Mouse (Mus musculus) midbrain, embryonic 14.5 days (tissue): Measurements from ENCODE around the gene Rhcg. TPM values are rescaled to one million over a fixed set of nuclear protein-coding genes. Genes with fewer than 3 reads are reported as not detected.
A peak's percentile ranks its signal among the peaks of the same experiment; 100 is the strongest.

Experiments used
- ATAC-seq: fragments of 200-750 bp; cut with Nextera tagmentation; 2 replicates; pipeline ENCODE4 v1.8.0; 2017; ENCODE audit warnings: moderate number of reproducible peaks, moderate library complexity; ENCODE audit not compliant: low FRiP score, low TSS enrichment
- DNase-seq: peaks from one replicate; pipeline ENCODE4 v3.0.0-alpha.2; 2015
- H3K27ac ChIP-seq: fragments of 300-500 bp; sonication (generic); replicated peaks from 2 replicates; pipeline ENCODE4 v1.5.1; 2014; ENCODE audit warnings: mild to moderate bottlenecking, low read depth, low read length, moderate library complexity
- H3K27me3 ChIP-seq: fragments of 300-500 bp; sonication (generic); 2 replicates; pipeline ENCODE4 v1.6.1; 2014; ENCODE audit warnings: low read length, control low read depth, mixed read lengths; ENCODE audit not compliant: control insufficient read depth, insufficient read depth
- H3K36me3 ChIP-seq: fragments of 300-500 bp; sonication (generic); 2 replicates; pipeline ENCODE4 v1.6.1; 2014; ENCODE audit warnings: low read length, control low read depth; ENCODE audit not compliant: control insufficient read depth, insufficient read depth
- H3K4me1 ChIP-seq: fragments of 300-500 bp; sonication (generic); 2 replicates; pipeline ENCODE4 v1.6.1; 2014; ENCODE audit warnings: mild to moderate bottlenecking, antibody characterized with exemption, low read length, control low read depth; ENCODE audit not compliant: control insufficient read depth, insufficient read depth
- H3K4me2 ChIP-seq: fragments of 300-500 bp; sonication (generic); 2 replicates; pipeline ENCODE4 v1.6.1; 2014; ENCODE audit warnings: mild to moderate bottlenecking, low read length, moderate library complexity
- H3K4me3 ChIP-seq: fragments of 300-500 bp; sonication (generic); replicated peaks from 2 replicates; pipeline ENCODE4 v1.5.1; 2014; ENCODE audit warnings: low read depth, low read length
- H3K9ac ChIP-seq: fragments of 300-500 bp; sonication (generic); replicated peaks from 2 replicates; pipeline ENCODE4 v1.6.1; 2014; ENCODE audit warnings: mild to moderate bottlenecking, low read length, moderate library complexity
- H3K9me3 ChIP-seq: fragments of 300-500 bp; sonication (generic); 2 replicates; pipeline ENCODE4 v1.6.1; 2016; ENCODE audit warnings: low read length, control low read depth, mixed read lengths; ENCODE audit not compliant: control insufficient read depth
- WGBS: fragments of 180-500 bp; shearing (Covaris S2); extraction: QIAGEN DNeasy Blood & Tissue Kit; methylation state at CpG from one replicate; pipeline ENCODE4 v1.1.7; 2014; 5-methylcytosine and 5-hydroxymethylcytosine counted together
- polyA plus RNA-seq: library from polyadenylated mRNA; unstranded; fragments of >200 nt; fragmentation: Nextera tagmentation; extraction: Ambion mirVana; gene quantifications from 2 replicates; pipeline ENCODE4 v1.2.1, GENCODE M21; 2014

Rhcg gene
- polyA plus RNA-seq, 1 experiment from 2014 or later: 3.1 TPM

DNA sequence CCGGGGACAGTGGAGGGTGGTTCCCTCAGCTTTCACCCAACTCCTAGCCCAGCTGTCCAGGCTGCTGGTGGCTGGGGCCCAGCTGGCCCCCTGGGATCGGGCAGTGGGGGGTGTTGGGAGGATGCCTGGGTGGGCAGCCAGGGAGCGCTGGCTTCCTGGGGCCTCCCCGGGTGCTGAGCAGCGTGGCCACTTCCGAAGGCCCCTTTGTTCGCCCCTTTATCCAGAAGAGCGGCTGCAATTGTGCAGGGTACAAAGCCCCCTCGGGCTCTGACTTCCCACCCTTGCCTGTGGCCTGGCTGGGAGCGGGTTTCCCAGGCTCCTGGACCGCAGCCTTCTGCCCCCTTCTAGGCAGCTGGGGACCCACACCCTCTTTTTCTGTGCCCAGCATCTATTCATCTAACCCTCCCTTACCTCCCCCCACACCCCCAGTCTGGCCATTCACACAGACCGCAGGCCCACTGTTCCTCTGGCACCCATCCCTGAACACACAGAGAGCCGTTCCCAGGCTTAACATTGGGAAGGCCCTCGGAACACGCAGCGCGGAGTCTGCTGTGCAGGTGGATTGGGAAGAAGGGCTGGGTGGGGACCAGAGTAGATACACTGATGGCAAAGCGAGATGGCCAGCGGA, 45.2 kb downstream of the Rhcg start:
- DNase-seq (peak; percentile 67), ATAC-seq (peak; percentile 71)
- peak overlapping the region; percentile 49; the same call in 1 of the 2 replicates for H3K27ac ChIP-seq
- WGBS: 28% methylated on average over 18 of the region's 19 CpGs
- H3K36me3 ChIP-seq: no peaks in the 10 kb centered on the region
- H3K9ac ChIP-seq: no peak overlapping the region; the same call in 1 of the 2 replicates
- no peak overlapping the region for H3K4me3 ChIP-seq
- H3K4me2 ChIP-seq: no peak overlapping the region
- H3K9me3 ChIP-seq: no peaks in the 10 kb centered on the region
- peaks cover 3% of the 10 kb centered on the region for H3K27me3 ChIP-seq
- peaks cover 5% of the 10 kb centered on the region for H3K4me1 ChIP-seq

DNA sequence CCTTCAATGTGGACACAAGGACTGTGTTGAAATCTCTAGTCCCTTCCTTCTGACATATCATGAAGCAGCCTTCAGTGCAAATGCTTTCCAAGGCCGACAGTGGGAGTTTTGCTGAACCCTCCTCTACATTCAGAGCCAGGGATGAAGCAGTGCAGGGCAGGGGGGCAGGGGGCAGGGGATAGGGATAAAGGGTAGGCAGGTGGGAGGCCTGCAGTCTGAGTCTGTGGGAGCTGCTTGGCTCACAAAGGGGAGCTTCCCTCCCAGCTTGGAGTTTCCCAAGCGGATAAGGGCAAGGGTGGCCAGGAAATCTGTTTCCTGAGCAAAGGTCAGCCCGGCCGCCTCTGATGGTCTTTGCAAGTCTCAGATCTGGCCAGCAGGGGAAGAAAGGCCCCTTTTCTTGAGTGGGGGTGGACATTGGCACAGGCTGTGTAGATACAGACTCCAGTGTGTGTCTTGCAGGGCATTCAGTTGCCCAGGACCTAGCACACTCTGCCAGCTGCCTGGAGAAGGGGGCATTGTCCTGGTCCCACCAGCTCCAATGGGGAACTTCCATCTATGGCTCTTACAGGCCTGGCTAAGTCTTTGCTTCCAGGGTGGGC, 48.4 kb downstream of the Rhcg start:
- H3K36me3 ChIP-seq: no peaks in the 10 kb centered on the region
- no peak for DNase-seq
- no peaks in the 10 kb centered on the region for H3K4me1 ChIP-seq
- no peak for ATAC-seq
- no peak overlapping the region for H3K4me3 ChIP-seq
- H3K9ac ChIP-seq: no peak overlapping the region
- H3K27ac ChIP-seq: no peak overlapping the region
- 35% methylated on average over 4 of the region's 4 CpGs for WGBS
- no peaks in the 10 kb centered on the region for H3K9me3 ChIP-seq
- no peak overlapping the region for H3K4me2 ChIP-seq
- H3K27me3 ChIP-seq: peaks cover 4% of the 10 kb centered on the region; the same call in 1 of the 2 replicates

DNA sequence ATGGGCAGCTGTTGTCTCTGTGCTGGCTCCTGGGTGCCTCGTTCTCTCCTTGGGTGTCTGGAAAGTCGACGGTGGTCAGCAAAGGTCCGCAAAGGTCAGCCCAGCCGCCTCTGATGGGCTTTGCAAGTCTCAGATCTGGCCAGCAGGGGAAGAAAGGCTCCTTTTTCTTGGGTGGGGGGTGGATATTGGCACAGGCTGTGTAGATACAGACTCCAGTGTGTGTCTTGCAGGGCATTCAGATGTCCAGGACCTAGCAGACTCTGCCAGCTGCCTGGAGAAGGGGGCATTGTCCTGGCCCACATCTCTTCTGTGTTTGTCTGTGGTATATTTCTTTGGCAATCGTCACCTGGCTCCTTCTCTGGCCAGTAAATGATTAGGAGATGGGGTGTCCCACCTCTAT, 49.2 kb downstream of the Rhcg start:
- Histone ChIP-seq H3K27me3 (peaks cover 4% of the 10 kb centered on the region; the same call in 1 of the 2 replicates), H3K4me1 (no peaks in the 10 kb centered on the region), H3K27ac (no peak overlapping the region), H3K4me2 (no peak overlapping the region), H3K9ac (no peak overlapping the region), H3K36me3 (no peaks in the 10 kb centered on the region), H3K4me3 (no peak overlapping the region), H3K9me3 (no peaks in the 10 kb centered on the region)
- ATAC-seq (no peak), DNase-seq (no peak)
- WGBS: 73% methylated on average over 6 of the region's 6 CpGs

DNA sequence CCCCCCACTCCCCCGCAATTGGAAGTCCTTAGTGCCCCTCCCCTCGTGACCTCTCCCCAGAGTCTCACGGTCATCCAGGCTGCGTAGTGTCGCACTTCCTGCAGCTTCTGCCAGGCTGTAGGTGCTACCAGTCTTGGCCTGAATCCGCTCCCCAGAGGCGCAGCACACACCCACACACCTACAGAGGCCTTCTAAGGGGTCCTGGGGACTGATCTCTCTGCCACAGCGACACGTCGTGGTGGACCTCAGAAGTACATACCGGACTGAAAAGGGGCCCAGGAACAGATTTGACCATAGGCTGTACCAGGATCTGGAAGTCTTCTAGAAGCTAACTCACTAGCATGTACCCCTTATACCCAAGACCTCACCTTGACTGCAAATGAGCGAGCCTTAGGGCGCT, 53.8 kb downstream of the Rhcg start:
- Histone ChIP-seq H3K9me3 (no peaks in the 10 kb centered on the region), H3K9ac (no peak overlapping the region), H3K4me3 (no peak overlapping the region), H3K27ac (no peak overlapping the region), H3K4me1 (no peaks in the 10 kb centered on the region), H3K27me3 (0 out of 2 replicates have a peak, but pooled peaks cover 4% of the 10 kb centered on the region), H3K36me3 (no peaks in the 10 kb centered on the region), H3K4me2 (no peak overlapping the region)
- ATAC-seq (no peak), DNase-seq (no peak)
- 27% methylated on average over 13 of the region's 13 CpGs for WGBS

DNA sequence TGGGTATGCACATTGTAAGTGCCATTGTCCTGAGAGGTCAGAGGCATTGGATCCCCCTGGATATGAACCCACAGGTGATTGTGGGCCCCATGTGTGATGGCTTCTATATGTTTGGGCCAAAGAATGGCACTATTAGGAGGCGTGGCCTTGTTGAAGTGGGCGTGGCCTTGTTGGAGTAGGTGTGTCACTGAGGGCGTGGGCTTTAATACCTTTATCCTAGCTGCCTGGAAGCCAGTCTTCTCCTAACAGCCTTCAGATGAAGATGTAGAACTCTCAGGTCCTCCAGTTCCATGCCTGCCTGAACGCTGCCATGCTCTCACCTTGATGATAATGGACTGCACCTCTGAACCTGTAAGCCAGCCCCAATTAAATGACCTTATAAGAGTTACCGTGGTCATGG, 55.1 kb downstream of the Rhcg start:
- H3K9me3 ChIP-seq: no peaks in the 10 kb centered on the region
- no peak overlapping the region for H3K27ac ChIP-seq
- DNase-seq (no peak), ATAC-seq (no peak)
- no peak overlapping the region for H3K4me3 ChIP-seq
- no peak overlapping the region for H3K9ac ChIP-seq
- H3K4me2 ChIP-seq: no peak overlapping the region
- peaks cover 5% of the 10 kb centered on the region for H3K27me3 ChIP-seq
- 56% methylated on average over 5 of the region's 5 CpGs for WGBS
- H3K4me1 ChIP-seq: no peaks in the 10 kb centered on the region
- H3K36me3 ChIP-seq: no peaks in the 10 kb centered on the region

DNA sequence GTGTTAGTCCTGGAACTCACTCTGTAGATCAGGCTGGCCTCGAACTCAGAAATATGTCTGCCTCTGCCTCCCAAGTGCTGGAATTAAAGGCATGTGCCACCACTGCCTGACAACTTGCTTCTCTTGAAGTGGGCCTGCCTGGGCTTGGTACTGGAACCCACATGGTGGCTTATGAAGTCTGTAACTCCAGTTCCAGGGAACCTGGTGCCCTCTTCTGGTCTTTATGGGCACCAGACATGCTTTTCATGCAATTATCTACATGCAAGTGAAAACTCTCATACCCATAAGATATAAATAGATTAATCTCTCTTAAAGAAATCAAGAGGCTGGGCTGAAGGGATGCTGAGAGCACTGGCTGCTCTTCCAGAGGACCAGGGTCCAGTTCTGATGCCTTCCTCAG, 58.8 kb downstream of the Rhcg start:
- Histone ChIP-seq H3K36me3 (no peaks in the 10 kb centered on the region), H3K4me1 (peaks cover 4% of the 10 kb centered on the region; the same call in 1 of the 2 replicates), H3K9ac (no peak overlapping the region), H3K27me3 (peaks cover 37% of the 10 kb centered on the region), H3K4me2 (no peak overlapping the region), H3K4me3 (no peak overlapping the region), H3K9me3 (no peaks in the 10 kb centered on the region), H3K27ac (no peak overlapping the region)
- 91% methylated on average over 1 of the region's 1 CpGs for WGBS
- ATAC-seq (no peak), DNase-seq (no peak)

DNA sequence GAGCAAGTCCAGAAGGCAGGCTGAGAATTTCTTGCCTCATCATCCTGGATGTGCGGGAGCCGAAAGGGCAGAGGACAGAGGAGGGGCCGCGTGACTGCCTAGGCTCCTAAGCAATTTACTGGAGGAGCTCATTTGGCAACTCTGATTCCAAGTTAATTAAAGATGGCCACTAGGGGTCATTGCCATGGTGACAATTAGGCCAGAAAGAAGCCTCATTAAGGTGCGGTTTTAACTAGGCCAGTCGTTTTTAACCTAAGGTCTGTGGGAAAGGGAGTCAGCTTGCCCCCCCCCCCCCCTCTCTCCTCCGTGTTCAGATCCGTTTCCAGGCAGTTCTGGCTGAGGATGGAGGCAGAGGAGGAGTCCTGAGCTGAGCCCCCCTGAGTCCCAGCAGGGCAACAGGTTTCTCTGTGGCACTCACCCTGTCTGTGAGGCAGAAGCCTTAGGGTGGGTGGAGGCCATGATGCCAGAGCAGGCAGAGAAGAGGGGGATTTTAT, 59.7 kb downstream of the Rhcg start:
- Histone ChIP-seq H3K9me3 (no peaks in the 10 kb centered on the region), H3K9ac (no peak overlapping the region), H3K4me1 (peaks cover 4% of the 10 kb centered on the region; the same call in 1 of the 2 replicates), H3K4me2 (no peak overlapping the region), H3K4me3 (no peak overlapping the region), H3K27ac (no peak overlapping the region), H3K36me3 (no peaks in the 10 kb centered on the region), H3K27me3 (peaks cover 45% of the 10 kb centered on the region)
- 4% methylated on average over 8 of the region's 8 CpGs for WGBS
- ATAC-seq: peak; percentile 37; the same call in 1 of the 2 replicates
- DNase-seq: peak; percentile 65

DNA sequence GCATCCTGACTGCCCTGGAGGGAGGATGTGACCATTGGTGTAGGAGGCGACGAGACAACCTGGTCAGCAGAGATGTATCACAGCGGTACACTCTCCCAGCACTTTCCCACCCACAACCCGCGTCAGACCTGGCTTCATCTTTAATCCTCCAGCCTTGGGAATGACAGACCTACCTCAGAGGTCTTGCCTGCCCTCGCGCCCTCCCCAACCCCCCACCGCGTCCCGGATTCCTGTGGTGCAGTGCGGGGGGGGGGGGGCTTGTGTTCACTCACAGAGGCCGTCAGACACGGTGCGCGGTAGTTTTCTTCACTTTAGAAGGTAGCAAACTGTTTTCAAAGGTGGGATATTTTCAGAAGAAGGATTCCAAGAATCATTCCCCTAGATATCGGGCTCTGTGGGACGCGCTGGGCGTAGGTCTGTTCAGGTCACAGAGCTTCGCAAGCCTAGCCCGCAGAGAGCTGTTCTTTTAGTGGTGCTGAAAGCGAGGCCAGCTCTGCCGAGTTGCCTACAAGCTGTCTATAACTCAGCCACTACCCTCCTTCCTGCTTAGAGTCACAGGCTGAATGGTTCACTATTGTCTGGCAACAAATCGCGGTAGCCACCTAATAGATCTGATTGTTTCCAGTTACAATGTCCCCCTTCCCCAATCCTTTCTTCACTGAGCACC, 62.0 kb downstream of the Rhcg start:
- no peak for ATAC-seq
- H3K27ac ChIP-seq: no peak overlapping the region
- H3K9ac ChIP-seq: no peak overlapping the region
- peaks cover 46% of the 10 kb centered on the region for H3K27me3 ChIP-seq
- 0 out of 2 replicates have a peak overlapping the region, but pooled peaks have one; percentile 8 for H3K4me2 ChIP-seq
- no peaks in the 10 kb centered on the region for H3K9me3 ChIP-seq
- H3K4me1 ChIP-seq: peaks cover 4% of the 10 kb centered on the region; the same call in 1 of the 2 replicates
- peak; percentile 53 for DNase-seq
- 4% methylated on average over 25 of the region's 25 CpGs for WGBS
- no peaks in the 10 kb centered on the region for H3K36me3 ChIP-seq
- H3K4me3 ChIP-seq: no peak overlapping the region
